Mouse (Mus musculus) liver, postnatal 0 days (tissue): ENCODE results near the gene Rbms1.

Experiments
- CTCF ChIP-seq: sonication (generic); IDR thresholded peaks from 2 replicates; pipeline ENCODE4 v1.5.1; 2016; ENCODE audit warnings: antibody characterized with exemption, low read depth
- EP300 ChIP-seq: IDR thresholded peaks from 2 replicates; pipeline ENCODE4 v1.6.1; 2016; ENCODE audit warnings: antibody characterized with exemption, low read depth, mild to moderate bottlenecking

- no peak for TF ChIP-seq CTCF
- TF ChIP-seq EP300 = no peak
Observed at GRCm38 (mm10) chr2:60872095-60872811, 90.7 kb downstream of the Rbms1 start.
